Mouse (Mus musculus): ENCODE measurements around the gene Sh3rf3.

Sh3rf3 gene

GRCm38 (mm10) chr10:58854548-58855198 lies 41.5 kb downstream of the Sh3rf3 start:
- DNase-seq (ENCODE audit: low spot score in 2 of 2) = no peak

DNA sequence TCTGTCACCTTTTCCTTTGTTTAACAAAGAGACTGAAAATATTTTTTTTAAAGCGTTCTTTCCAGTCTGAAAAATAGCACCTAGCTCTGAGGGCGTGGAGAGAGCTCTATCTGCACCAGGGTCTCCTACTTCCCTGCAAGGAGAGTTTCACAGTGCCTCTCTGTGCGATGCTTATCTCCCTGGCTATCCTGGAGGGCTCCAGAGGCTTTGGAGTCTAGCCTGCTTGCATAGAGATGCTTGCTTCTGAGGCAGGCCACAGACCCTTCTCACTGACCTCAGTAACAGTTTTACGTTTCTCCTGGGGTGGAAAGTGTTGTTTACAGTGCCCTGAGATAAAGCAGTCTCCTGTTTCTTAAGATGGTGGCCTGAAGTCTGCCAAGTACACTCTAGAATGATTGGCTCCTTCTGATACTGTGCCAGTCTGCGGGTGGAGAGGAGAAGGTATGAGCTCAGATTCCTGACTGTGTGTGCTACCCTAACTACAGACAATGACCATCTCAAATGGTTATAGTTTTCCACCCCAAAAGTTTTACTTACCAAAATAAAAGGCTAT lies 42.1 kb downstream of the Sh3rf3 start:
- DNase-seq (ENCODE audit: low spot score in 2 of 2) = no peak

DNA sequence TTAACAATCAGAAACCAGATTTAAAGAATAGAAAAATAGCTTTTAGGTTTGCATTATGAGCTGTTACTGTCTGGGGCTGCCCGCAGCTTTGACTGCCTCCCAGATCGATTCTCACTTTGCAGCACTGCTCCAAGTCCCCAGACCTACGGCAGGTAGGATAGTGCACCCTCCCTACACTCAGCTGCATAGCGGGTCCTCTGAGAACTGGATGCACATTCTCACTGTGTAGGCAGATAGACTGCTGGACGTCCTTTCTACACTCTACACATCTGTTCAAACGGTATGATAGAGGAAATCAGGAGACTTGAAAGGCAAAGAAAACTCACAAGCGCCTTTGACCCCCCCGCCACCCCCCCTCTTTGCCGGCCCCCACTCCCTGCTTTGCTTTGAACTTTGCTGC lies 42.7 kb downstream of the Sh3rf3 start:
- DNase-seq (ENCODE audit: low spot score in 2 of 2) = no peak

GRCm38 (mm10) chr10:58856742-58857141 lies 43.6 kb downstream of the Sh3rf3 start:
- DNase-seq (ENCODE audit: low spot score in 2 of 2) = no peak

- no peak for DNase-seq (ENCODE audit: low spot score in 2 of 2)
These were observed 51.6 kb downstream of the Sh3rf3 start for GRCm38 (mm10) chr10:58864735-58865134.

- DNase-seq (ENCODE audit: low spot score in 2 of 2) = no peak
These were observed 54.4 kb downstream of the Sh3rf3 start for GRCm38 (mm10) chr10:58867536-58867935.

DNA sequence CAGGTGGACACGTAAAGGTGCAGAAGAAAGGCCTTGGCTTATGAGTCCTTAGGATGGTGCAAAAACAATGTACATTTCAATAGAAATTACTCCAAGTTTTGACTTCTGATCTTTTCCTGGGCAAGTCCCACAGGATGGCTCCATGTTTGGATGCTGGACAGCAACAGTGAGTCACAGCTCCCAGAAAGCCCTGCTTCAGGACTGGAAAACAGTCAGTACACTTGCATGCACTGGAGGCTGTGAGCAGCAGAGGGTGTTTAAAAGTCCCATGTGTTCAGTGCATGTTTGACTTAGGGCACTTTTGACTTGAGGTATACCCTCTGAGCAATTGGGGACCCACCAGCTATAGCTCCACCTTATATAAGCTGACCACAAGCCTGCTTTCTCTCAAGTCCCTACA lies 56.7 kb downstream of the Sh3rf3 start:
- no peak for DNase-seq (ENCODE audit: low spot score in 2 of 2)

GRCm38 (mm10) chr10:58871149-58871820 lies 58.1 kb downstream of the Sh3rf3 start:
- DNase-seq (ENCODE audit: low spot score in 2 of 2) = no peak

GRCm38 (mm10) chr10:58871821-58872577 lies 58.8 kb downstream of the Sh3rf3 start:
- DNase-seq (ENCODE audit: low spot score in 2 of 2) = no peak

- DNase-seq (ENCODE audit: low spot score in 2 of 2) = no peak
These were observed 64.7 kb downstream of the Sh3rf3 start for GRCm38 (mm10) chr10:58877835-58878234.

DNA sequence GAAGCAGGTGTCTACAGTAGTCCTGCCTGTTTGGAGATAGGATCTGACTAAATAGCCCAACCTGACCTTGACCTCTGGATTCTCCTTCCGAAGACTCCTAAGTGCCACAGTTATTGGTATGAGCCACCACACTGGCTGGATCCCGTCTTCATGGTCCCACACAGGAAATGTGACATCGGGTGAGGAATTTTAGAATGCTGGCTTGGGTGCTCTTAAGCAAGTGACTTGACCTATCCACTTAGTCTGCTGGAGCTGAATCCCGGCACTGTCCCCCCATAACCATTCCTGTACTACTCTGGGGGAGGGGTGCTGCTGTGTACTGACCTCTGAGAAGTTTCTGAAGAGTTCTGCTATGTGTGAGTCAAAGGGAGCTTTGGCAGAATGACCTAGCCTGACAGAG lies 65.5 kb downstream of the Sh3rf3 start:
- DNase-seq (ENCODE audit: low spot score in 2 of 2) = no peak

GRCm38 (mm10) chr10:58882741-58883140 lies 69.6 kb downstream of the Sh3rf3 start:
- DNase-seq (ENCODE audit: low spot score in 2 of 2) = no peak

GRCm38 (mm10) chr10:58885351-58885750 lies 72.2 kb downstream of the Sh3rf3 start:
- DNase-seq (ENCODE audit: low spot score in 2 of 2) = no peak

DNA sequence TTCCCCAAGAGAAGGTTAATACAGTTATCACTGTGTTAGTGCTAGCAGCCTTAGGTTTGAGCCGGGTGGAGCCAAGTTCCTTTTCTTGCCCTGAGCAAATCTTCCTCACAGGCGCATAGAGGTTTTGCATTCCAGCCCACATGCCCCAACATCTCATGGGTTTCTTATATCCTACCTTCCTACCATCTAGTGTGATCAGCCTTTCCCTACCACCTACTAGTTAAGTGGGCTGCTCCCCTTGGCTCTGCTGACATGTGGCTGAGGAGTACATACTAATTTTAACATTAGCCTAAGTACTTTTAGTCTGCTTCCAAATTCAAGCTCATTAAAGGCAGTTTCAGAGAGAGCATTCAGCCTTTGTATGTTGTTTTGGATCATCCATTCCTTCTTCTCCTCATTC lies 72.7 kb downstream of the Sh3rf3 start:
- DNase-seq (ENCODE audit: low spot score in 2 of 2) = no peak

GRCm38 (mm10) chr10:58890671-58891439 lies 77.7 kb downstream of the Sh3rf3 start:
- DNase-seq (ENCODE audit: low spot score in 2 of 2) = no peak

- DNase-seq (ENCODE audit: low spot score in 2 of 2) = no peak
These were observed 82.3 kb downstream of the Sh3rf3 start for GRCm38 (mm10) chr10:58895431-58895830.

DNA sequence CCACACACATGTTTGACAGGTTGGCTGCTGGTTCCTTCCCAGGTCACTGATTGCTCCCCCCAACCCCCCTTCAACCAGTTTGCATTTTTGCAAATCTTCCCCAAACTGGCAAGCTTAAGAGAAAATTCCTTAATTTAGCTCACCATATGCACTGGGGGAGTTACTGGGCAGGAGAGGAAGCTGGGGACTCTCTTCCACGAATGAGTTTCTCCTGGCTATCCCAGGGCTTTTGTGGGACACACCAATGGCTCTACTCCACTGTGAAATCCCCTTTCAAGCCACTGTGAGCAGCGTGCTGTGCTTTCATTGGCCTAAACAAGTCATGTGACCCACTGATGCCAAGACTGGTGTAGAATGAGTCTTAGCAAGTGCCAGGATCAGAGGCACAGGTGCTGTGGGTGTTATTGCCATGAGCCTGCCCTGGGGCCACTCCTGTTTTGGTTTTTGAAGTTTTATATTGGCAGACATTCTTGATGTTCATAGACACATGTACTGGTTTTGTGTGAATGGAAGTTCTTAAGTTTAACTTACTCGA lies 83.9 kb downstream of the Sh3rf3 start:
- no peak for DNase-seq (ENCODE audit: low spot score in 2 of 2)

- DNase-seq (ENCODE audit: low spot score in 2 of 2) = no peak
These were observed 92.1 kb downstream of the Sh3rf3 start for GRCm38 (mm10) chr10:58905253-58905652.

GRCm38 (mm10) chr10:58907001-58907443 lies 93.9 kb downstream of the Sh3rf3 start:
- DNase-seq (ENCODE audit: low spot score in 2 of 2) = no peak

DNA sequence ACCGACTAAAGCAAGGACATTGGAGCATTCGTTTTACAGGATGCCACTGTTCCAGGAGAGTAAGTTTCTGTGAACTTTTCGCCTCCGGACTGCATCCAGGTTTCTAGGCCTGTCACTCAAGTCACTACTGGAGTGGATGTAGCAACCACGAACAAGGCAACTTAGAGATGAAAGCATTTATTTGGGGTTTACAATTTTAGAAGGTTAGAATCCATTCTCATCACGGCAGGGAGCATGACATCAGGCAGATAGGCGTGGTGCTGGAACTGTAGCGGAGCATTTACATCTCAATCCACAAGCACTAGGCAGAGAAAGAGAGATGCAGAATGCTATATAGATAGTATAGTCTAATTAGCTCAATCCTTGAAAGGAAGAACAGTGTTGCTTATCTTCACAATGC lies 95.3 kb downstream of the Sh3rf3 start:
- DNase-seq (ENCODE audit: low spot score in 2 of 2) = no peak

Measured in spleen, postnatal 4 days (tissue).